Mouse (Mus musculus) myocyte (in vitro differentiated cells): Measurements from ENCODE around the gene Xpo5. TPM values are rescaled to one million over a fixed set of nuclear protein-coding genes. Genes with fewer than 3 reads are reported as not detected.
A peak's percentile ranks its signal among the peaks of the same experiment; 100 is the strongest.

Source experiments
- H3K27me3 ChIP-seq: one replicate; pipeline ENCODE4 v1.6.1; 2011; ENCODE audit not compliant: control insufficient read depth, insufficient read depth, insufficient read length
- H3K36me3 ChIP-seq: one replicate; pipeline ENCODE4 v1.6.1; 2011; ENCODE audit not compliant: control insufficient read depth, insufficient read depth
- H3K4me2 ChIP-seq: one replicate; pipeline ENCODE4 v1.6.1; 2011; ENCODE audit warnings: low read depth, control low read depth
- H3K4me3 ChIP-seq: one replicate; pipeline ENCODE4 v1.5.1; 2011; ENCODE audit warnings: mild to moderate bottlenecking, control low read depth, moderate library complexity
- H3K79me2 ChIP-seq: one replicate; pipeline ENCODE4 v1.6.1; 2011; ENCODE audit not compliant: control insufficient read depth, insufficient read depth
- H3ac ChIP-seq: one replicate; pipeline ENCODE4 v1.6.1; 2011; ENCODE audit not compliant: control insufficient read depth, insufficient read length
- CEBPB ChIP-seq: IDR thresholded peaks from 2 replicates; pipeline ENCODE4 v1.6.1; 2011; ENCODE audit warnings: mild to moderate bottlenecking, moderate library complexity; ENCODE audit not compliant: poor library complexity, insufficient read depth, severe bottlenecking
- E2F4 ChIP-seq: IDR thresholded peaks from one replicate; pipeline ENCODE4 v1.6.1; 2011; ENCODE audit warnings: mild to moderate bottlenecking, control low read depth, moderate library complexity; ENCODE audit not compliant: insufficient read depth
- MAX ChIP-seq: IDR thresholded peaks from one replicate; pipeline ENCODE4 v1.6.1; 2011; ENCODE audit warnings: low read depth, mild to moderate bottlenecking, control low read depth
- MYOD1 ChIP-seq, 3 experiments: IDR thresholded peaks; one replicate each; pipeline ENCODE4 v1.6.1; 2011; ENCODE audit warnings: control low read depth in 2 of 3, low read depth in 2 of 3, mild to moderate bottlenecking in 2 of 3, moderate library complexity in 1 of 3; ENCODE audit not compliant: insufficient read length in 2 of 3, control insufficient read depth in 1 of 3
- MYOG ChIP-seq, 3 experiments: IDR thresholded peaks; one replicate each; pipeline ENCODE4 v1.6.1; 2011; ENCODE audit warnings: control low read depth in 2 of 3, low read depth in 2 of 3, mild to moderate bottlenecking in 2 of 3; ENCODE audit not compliant: insufficient read length in 2 of 3, control insufficient read depth in 1 of 3, insufficient read depth in 1 of 3
- POLR2A ChIP-seq: IDR thresholded peaks from one replicate; pipeline ENCODE4 v1.6.1; 2011; ENCODE audit warnings: low read depth, mild to moderate bottlenecking, control low read depth, moderate library complexity; ENCODE audit not compliant: insufficient read length
- POLR2AphosphoS2 ChIP-seq: IDR thresholded peaks from one replicate; pipeline ENCODE4 v1.6.1; 2011; ENCODE audit warnings: low read depth, control low read depth; ENCODE audit not compliant: insufficient read length
- REST ChIP-seq: IDR thresholded peaks from one replicate; pipeline ENCODE4 v1.6.1; 2011; ENCODE audit warnings: mild to moderate bottlenecking, control low read depth, moderate library complexity; ENCODE audit not compliant: insufficient read depth, insufficient read length
- SRF ChIP-seq: IDR thresholded peaks from one replicate; pipeline ENCODE4 v1.6.1; 2011; ENCODE audit warnings: low read depth; ENCODE audit not compliant: control insufficient read depth, insufficient read length
- TCF12 ChIP-seq: IDR thresholded peaks from one replicate; pipeline ENCODE4 v1.6.1; 2011; ENCODE audit warnings: mild to moderate bottlenecking, control low read depth; ENCODE audit not compliant: poor library complexity, insufficient read depth, severe bottlenecking
- TCF3 ChIP-seq: IDR thresholded peaks from one replicate; pipeline ENCODE4 v1.6.1; 2011; ENCODE audit warnings: low read depth, control low read depth; ENCODE audit not compliant: insufficient read length
- USF1 ChIP-seq: IDR thresholded peaks from one replicate; pipeline ENCODE4 v1.6.1; 2011; ENCODE audit warnings: low read depth, mild to moderate bottlenecking, control low read depth, moderate library complexity
- polyA plus RNA-seq: library from polyadenylated mRNA; unstranded; fragments of >200 nt; fragmentation: generic; extraction: Trizol; gene quantifications from one replicate; pipeline ENCODE4 v1.2.1, GENCODE M21; 2012; ENCODE audit warnings: missing spikeins

Xpo5 gene
- polyA plus RNA-seq, 1 experiment, result 31.9 TPM

GRCm38 (mm10) chr17:46272675-46273074, 70.1 kb downstream of the Xpo5 start:
- TF ChIP-seq TCF3, result no peak
- TF ChIP-seq SRF, result no peak
- no peak for TF ChIP-seq POLR2AphosphoS2
- TF ChIP-seq TCF12, result no peak
- no peak for TF ChIP-seq CEBPB
- no peak for TF ChIP-seq MYOG (IDR thresholded peaks at IDR 0.05; ENCODE audit: control insufficient read depth in 1 of 3, insufficient read depth in 1 of 3, insufficient read length in 2 of 3, low read depth in 2 of 3)
- no peak for TF ChIP-seq MAX
- no peak for TF ChIP-seq POLR2A
- TF ChIP-seq E2F4, result no peak
- TF ChIP-seq USF1, result no peak
- TF ChIP-seq REST, result no peak
- Histone ChIP-seq H3K4me3 (no peak overlapping the region), H3K36me3 (no peaks in the 10 kb centered on the region), H3K79me2 (peaks cover 39% of the 10 kb centered on the region), H3K4me2 (peak overlapping the region; percentile 79), H3K27me3 (no peaks in the 10 kb centered on the region), H3ac (no peak overlapping the region)

GRCm38 (mm10) chr17:46273803-46274236, 71.2 kb downstream of the Xpo5 start:
- TF ChIP-seq MYOD1 (IDR thresholded peaks at IDR 0.05; ENCODE audit: control insufficient read depth in 1 of 3, insufficient read length in 2 of 3, low read depth in 2 of 3), result peak in 1 of 3 experiments; percentile 7
- peak; percentile 42 for TF ChIP-seq TCF12
- TF ChIP-seq E2F4, result no peak
- peak; percentile 88 for TF ChIP-seq CEBPB
- TF ChIP-seq TCF3, result no peak
- peaks cover 4% of the 10 kb centered on the region for H3K36me3 ChIP-seq
- H3K4me2 ChIP-seq, result peak overlapping the region; percentile 79
- peaks cover 34% of the 10 kb centered on the region for H3K79me2 ChIP-seq
- H3K4me3 ChIP-seq, result no peak overlapping the region
- H3K27me3 ChIP-seq, result no peaks in the 10 kb centered on the region
- no peak overlapping the region for H3ac ChIP-seq

- no peaks in the 10 kb centered on the region for H3K27me3 ChIP-seq
- TF ChIP-seq SRF, result no peak
- TF ChIP-seq POLR2A, result no peak
- peak in 1 of 3 experiments; percentile 14 for TF ChIP-seq MYOD1 (IDR thresholded peaks at IDR 0.05; ENCODE audit: control insufficient read depth in 1 of 3, insufficient read length in 2 of 3, low read depth in 2 of 3)
- TF ChIP-seq E2F4, result no peak
- H3K79me2 ChIP-seq, result peaks cover 37% of the 10 kb centered on the region
- peaks cover 7% of the 10 kb centered on the region for H3K36me3 ChIP-seq
- peak overlapping the region; percentile 79 for H3K4me2 ChIP-seq
- H3K4me3 ChIP-seq, result no peak overlapping the region
- H3ac ChIP-seq, result no peak overlapping the region
These were observed 71.9 kb downstream of the Xpo5 start for GRCm38 (mm10) chr17:46274465-46274864.

- H3K4me2 ChIP-seq, result peak overlapping the region; percentile 79
- no peak overlapping the region for H3ac ChIP-seq
- peaks cover 7% of the 10 kb centered on the region for H3K36me3 ChIP-seq
- TF ChIP-seq TCF12 (no peak), USF1 (no peak), CEBPB (no peak), E2F4 (no peak), MYOD1 (IDR thresholded peaks at IDR 0.05; ENCODE audit: control insufficient read depth in 1 of 3, insufficient read length in 2 of 3, low read depth in 2 of 3) (no peak), POLR2A (no peak), SRF (no peak), POLR2AphosphoS2 (no peak)
- no peak overlapping the region for H3K4me3 ChIP-seq
- H3K79me2 ChIP-seq, result peaks cover 42% of the 10 kb centered on the region
- no peaks in the 10 kb centered on the region for H3K27me3 ChIP-seq
These were observed 72.5 kb downstream of the Xpo5 start for GRCm38 (mm10) chr17:46275034-46275433.

- Histone ChIP-seq H3ac (no peak overlapping the region), H3K79me2 (peaks cover 47% of the 10 kb centered on the region), H3K4me2 (peak overlapping the region; percentile 79), H3K36me3 (peaks cover 7% of the 10 kb centered on the region), H3K27me3 (no peaks in the 10 kb centered on the region), H3K4me3 (no peak overlapping the region)
- TF ChIP-seq MAX (no peak), MYOD1 (IDR thresholded peaks at IDR 0.05; ENCODE audit: control insufficient read depth in 1 of 3, insufficient read length in 2 of 3, low read depth in 2 of 3) (no peak), USF1 (no peak), SRF (no peak), E2F4 (no peak), POLR2AphosphoS2 (no peak), POLR2A (no peak), MYOG (IDR thresholded peaks at IDR 0.05; ENCODE audit: control insufficient read depth in 1 of 3, insufficient read depth in 1 of 3, insufficient read length in 2 of 3, low read depth in 2 of 3) (no peak), TCF12 (no peak), CEBPB (no peak), REST (no peak), TCF3 (no peak)
These were observed 72.9 kb downstream of the Xpo5 start for GRCm38 (mm10) chr17:46275506-46275905.
